Mouse (Mus musculus) hindbrain, embryonic 10.5 days (tissue): ENCODE data around the gene Syt12. TPM values are rescaled to one million over a fixed set of nuclear protein-coding genes. Genes with fewer than 3 reads are reported as not detected.

Source experiments
- DNase-seq: peaks from one replicate; pipeline ENCODE4 v3.0.0-alpha.2; 2017; ENCODE audit warnings: low spot score
- H3K27ac ChIP-seq: fragments of 300-500 bp; sonication (generic); 2 replicates; pipeline ENCODE4 v1.5.1; 2016; ENCODE audit warnings: mild to moderate bottlenecking, moderate library complexity
- H3K27me3 ChIP-seq: fragments of 300-500 bp; sonication (generic); 2 replicates; pipeline ENCODE4 v1.6.1; 2016; ENCODE audit warnings: mild to moderate bottlenecking; ENCODE audit not compliant: poor library complexity, insufficient read depth, severe bottlenecking
- H3K36me3 ChIP-seq: fragments of 300-500 bp; sonication (generic); 2 replicates; pipeline ENCODE4 v1.6.1; 2016; ENCODE audit warnings: mild to moderate bottlenecking, moderate library complexity
- H3K4me1 ChIP-seq: fragments of 300-500 bp; sonication (generic); replicated peaks from 2 replicates; pipeline ENCODE4 v1.6.1; 2016; ENCODE audit warnings: mild to moderate bottlenecking
- H3K4me3 ChIP-seq: fragments of 300-500 bp; sonication (generic); 2 replicates; pipeline ENCODE4 v1.5.1; 2016; ENCODE audit warnings: mild to moderate bottlenecking, moderate library complexity
- H3K9me3 ChIP-seq: fragments of 300-500 bp; sonication (generic); 2 replicates; pipeline ENCODE4 v1.6.1; 2016; ENCODE audit warnings: mild to moderate bottlenecking, moderate library complexity
- WGBS: fragments of 180-500 bp; shearing (Covaris S2); methylation state at CpG from one replicate; pipeline ENCODE4 v1.1.7; 2016; 5-methylcytosine and 5-hydroxymethylcytosine counted together
- polyA plus RNA-seq: library from polyadenylated mRNA; unstranded; fragments of >200 nt; fragmentation: Nextera tagmentation; extraction: Ambion mirVana; gene quantifications from 2 replicates; pipeline ENCODE4 v1.2.1, GENCODE M21; 2016

The Syt12 gene
- polyA plus RNA-seq, 1 experiment from 2014 or later = 1.2 TPM

DNA sequence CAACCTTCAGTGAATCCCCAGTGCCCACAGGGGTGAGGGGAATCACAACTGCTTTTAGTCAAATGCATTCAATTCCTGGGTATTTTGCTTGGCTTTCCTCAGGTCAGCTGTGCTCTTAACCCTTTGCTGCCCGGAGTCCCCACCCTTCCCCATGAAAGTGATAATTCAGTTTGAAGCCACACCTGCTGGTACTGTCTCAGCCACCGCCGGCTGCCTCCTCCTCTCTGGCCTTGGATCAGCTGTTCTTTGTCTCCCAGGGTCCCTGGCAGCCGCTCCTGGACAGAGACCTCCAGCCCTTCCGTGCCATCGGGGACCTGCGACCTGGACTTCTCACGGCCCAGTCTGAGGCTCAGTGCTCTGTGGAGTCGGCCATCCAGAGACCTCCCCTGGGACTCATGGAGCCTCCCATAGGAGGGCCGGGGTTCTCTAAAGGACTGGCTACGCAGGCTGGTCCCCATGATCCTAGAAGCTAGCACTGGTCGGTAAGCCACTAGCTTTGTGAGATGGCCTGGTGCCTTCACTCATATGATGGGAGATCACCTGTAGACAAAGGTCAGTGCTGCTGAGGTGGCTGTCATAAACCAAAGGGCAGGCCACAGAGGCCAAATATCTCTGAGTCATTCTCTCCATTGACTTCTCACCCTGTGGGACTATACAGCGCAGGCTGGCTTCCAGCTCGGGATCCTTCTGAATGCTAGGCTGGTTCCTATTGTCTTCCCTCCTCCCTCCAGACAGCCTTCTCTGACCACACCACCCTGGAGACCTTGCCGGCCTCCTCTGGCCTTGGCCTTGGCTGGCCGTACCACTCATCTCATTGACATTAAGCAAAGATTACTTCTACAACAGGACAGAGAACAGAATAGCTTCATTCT, 21.1 kb upstream of the Syt12 start, which contains the start of gene 2010003K11Rik:
Gene 2010003K11Rik, minus strand, starts transcription at position 522 of the 872 bp plus-strand sequence.
- Histone ChIP-seq H3K27ac (peak within 1 kb of the TSS; percentile 53; the same call in 1 of the 2 replicates), H3K9me3 (no peaks in the 10 kb centered on the region), H3K36me3 (no peaks in the 10 kb centered on the region), H3K4me3 (no peak within 1 kb of the TSS), H3K27me3 (no peaks in the 10 kb centered on the region), H3K4me1 (peaks cover 18% of the 10 kb centered on the region)
- WGBS = 57% methylated on average over 16 of the region's 16 CpGs
- DNase-seq = no peak

DNA sequence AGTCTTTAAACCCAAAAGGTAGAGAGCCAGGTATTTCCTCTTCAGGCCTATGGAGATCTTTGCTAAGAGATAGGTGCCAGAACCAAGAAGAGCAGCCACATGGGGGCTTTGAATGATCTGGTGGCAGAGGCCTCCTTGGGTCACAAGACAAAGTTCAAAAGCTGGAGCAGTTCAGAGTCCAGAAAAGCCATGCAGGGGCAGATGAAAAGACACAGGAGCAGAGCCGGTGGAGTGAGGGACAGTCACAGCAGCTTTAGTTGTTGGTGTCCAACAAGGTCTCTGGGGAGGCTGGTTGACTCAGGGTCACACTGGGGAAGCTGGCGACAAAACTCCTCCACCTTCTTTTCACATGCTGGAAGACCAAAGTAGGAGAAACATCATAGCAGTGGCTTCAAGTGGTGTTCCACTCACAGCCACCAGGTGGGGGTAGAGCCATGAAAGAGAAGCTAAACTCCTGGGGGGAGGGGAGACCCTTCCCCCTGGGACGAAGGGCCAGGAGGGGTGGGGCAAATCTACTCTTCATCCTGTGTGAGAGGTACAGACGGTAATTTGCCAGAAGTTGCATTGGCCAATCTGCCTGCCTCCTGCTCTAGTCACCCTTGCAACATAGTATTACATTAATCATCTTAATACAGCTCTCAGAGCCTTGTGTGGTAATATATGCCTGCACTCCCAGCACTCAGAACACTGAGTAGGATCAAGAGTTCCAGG, 20.2 kb upstream of the Syt12 start:
- Histone ChIP-seq H3K9me3 (no peaks in the 10 kb centered on the region), H3K4me3 (no peak overlapping the region), H3K27me3 (no peaks in the 10 kb centered on the region), H3K36me3 (no peaks in the 10 kb centered on the region), H3K4me1 (peaks cover 24% of the 10 kb centered on the region), H3K27ac (0 out of 2 replicates have a peak overlapping the region, but pooled peaks have one; percentile 53)
- peak; percentile 82 for DNase-seq
- 3% methylated on average over 4 of the region's 4 CpGs for WGBS

DNA sequence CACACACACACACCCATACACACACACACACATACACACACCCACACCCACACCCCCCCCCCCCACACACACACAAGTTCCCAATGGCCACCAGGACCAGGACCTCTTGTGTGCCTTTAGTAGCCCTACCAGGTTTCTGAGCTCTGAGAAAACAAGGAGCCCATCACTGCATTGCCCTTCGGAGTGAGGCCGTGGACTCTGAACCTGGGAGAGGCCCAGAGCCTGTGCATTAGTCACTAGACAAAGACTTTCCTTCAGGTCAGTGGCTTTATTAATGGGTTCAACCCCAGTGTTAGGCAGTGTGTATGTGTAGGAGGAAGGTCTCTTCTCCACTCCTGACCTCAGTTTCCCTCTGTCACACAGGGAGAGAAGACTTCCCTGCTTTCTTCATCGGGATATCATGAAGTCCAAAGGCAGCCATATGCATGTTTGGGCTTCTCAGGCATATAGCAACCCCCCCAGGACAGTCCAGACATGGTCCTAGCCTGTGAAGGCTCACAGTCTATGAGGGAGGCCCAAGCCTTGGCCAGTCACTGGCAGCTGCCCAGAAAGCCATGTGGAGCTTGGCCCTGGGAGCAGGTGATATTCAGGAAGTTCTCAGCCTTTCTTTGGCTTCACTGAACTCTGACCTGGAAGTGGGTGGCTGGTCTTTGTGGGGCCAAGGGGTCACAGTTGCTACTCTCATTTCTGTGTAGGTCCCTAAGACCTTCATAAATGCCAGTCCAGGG, 19.5 kb upstream of the Syt12 start:
- H3K27ac ChIP-seq = no peak overlapping the region
- WGBS = 80% methylated on average over 3 of the region's 3 CpGs
- DNase-seq = no peak
- peaks cover 24% of the 10 kb centered on the region for H3K4me1 ChIP-seq
- H3K27me3 ChIP-seq = no peaks in the 10 kb centered on the region
- no peaks in the 10 kb centered on the region for H3K9me3 ChIP-seq
- H3K4me3 ChIP-seq = no peak overlapping the region
- H3K36me3 ChIP-seq = no peaks in the 10 kb centered on the region

DNA sequence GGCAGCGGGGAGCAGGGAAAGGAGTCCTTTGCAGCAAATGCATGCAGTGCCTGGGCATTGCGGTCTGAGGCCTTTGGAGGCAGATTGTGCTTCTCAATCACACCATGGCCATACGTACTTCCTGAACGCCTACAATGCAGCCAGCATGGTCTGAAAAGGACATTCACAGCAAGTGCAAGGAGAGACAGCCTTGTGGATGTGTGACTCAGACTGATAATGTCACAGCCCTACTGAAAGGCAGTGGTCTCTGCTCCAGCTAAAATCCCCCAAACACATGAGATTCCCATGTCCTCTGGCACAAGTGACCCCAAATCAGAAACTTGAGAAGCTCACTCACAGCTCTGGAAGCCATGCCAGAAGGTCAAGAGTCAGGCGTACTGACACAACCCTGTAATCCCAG, 18.6 kb upstream of the Syt12 start:
- no peaks in the 10 kb centered on the region for H3K36me3 ChIP-seq
- peaks cover 24% of the 10 kb centered on the region for H3K4me1 ChIP-seq
- no peaks in the 10 kb centered on the region for H3K27me3 ChIP-seq
- no peak overlapping the region for H3K27ac ChIP-seq
- WGBS = 81% methylated on average over 5 of the region's 5 CpGs
- no peak for DNase-seq
- H3K9me3 ChIP-seq = no peaks in the 10 kb centered on the region
- no peak overlapping the region for H3K4me3 ChIP-seq

DNA sequence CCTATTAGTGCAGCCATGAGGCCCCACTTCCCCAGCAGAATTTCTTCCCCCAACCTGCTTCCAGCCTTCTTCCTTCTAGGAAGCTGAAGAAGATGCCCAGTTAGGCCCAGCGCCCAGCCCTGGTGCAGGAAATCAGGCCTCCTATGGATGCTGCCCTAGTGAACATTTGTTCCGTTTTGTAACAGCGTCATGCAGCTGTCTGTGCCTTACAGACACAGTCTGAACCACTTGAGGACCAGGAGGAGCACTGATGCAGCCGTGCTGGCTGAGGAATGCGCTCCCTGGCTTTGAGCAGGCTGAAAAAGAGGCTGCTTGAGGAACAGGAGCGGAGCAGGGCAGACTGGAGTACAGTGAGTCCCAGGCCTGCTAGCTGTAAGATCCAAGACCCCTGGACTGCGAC, 17.5 kb upstream of the Syt12 start:
- no peak for DNase-seq
- H3K9me3 ChIP-seq = no peaks in the 10 kb centered on the region
- WGBS = 81% methylated on average over 7 of the region's 7 CpGs
- no peak overlapping the region for H3K4me3 ChIP-seq
- no peaks in the 10 kb centered on the region for H3K27me3 ChIP-seq
- H3K4me1 ChIP-seq = peaks cover 24% of the 10 kb centered on the region
- no peaks in the 10 kb centered on the region for H3K36me3 ChIP-seq
- peak overlapping the region; percentile 35; the same call in 1 of the 2 replicates for H3K27ac ChIP-seq

DNA sequence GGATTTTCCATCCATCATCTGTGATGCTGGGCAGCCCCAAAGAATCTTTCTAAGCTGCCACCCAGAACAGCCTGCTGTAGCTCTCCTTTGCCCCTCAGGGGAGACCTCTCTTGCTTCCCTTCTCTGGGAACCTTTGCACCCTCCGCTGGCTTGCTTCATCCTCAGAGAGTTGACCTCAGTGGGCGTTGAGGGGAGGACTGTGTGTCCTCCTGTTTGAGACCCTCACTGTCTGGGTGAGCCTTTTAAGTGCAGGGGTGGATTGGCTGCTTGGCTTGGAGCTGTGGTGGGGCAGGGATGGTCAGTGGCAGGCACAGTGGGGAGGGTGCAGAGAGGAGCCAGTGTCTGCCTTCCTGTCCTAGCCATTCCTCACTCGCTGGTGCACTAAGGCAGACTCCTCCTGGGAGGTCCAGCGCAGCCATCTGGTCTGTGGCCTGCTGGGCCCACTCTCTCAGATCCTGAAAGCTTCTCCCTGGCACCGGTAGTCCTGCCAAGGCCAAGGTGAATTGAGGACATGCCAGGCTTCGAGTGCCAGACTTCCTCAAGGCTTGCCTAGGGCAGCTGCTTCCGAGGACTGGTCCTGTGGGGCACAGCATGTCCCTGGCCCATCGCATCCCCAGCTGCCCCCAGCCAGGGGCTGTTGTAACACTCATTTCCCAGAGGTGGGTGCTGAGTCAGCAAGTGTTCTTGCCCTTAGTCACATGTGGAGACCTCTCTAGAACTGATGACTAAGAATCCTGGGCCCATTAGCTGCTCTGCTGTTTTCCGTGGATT, 15.5 kb upstream of the Syt12 start:
- no peak for DNase-seq
- no peak overlapping the region for H3K4me3 ChIP-seq
- H3K36me3 ChIP-seq = no peaks in the 10 kb centered on the region
- no peaks in the 10 kb centered on the region for H3K27me3 ChIP-seq
- 61% methylated on average over 9 of the region's 9 CpGs for WGBS
- H3K4me1 ChIP-seq = peaks cover 14% of the 10 kb centered on the region
- H3K27ac ChIP-seq = no peak overlapping the region
- no peaks in the 10 kb centered on the region for H3K9me3 ChIP-seq

DNA sequence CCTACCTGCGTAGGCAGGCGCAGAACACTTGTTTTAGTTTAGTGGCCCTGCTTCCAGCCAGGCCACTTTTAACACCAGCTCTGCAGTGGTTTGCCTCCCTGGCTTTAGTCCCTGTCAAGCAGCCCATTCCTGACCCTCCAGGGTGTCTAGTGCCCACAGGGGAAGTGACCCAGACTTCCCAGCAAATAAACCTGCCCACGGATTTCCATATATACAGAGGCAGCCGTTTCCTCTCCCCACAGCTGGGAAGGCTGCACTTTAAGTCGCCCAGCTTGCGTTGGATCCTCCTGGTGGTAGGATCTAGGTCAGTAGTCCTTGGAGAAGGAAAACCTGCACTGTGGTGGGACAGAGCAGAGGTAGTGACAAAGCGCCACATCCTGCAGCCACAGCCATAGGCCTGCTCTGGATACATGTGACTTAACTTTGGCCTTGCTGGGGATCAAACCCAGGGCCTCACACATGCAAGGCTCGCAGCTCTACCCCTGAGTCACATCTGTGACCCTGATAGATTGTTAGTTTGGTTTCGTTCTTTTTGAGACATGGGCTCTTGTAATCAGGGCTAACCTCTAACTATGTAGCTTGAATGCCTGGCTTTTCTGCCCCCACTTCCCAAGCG, 13.9 kb upstream of the Syt12 start:
- peaks cover 6% of the 10 kb centered on the region for H3K4me1 ChIP-seq
- H3K36me3 ChIP-seq = no peaks in the 10 kb centered on the region
- 70% methylated on average over 10 of the region's 10 CpGs for WGBS
- no peaks in the 10 kb centered on the region for H3K27me3 ChIP-seq
- H3K9me3 ChIP-seq = no peaks in the 10 kb centered on the region
- no peak overlapping the region for H3K4me3 ChIP-seq
- H3K27ac ChIP-seq = peak overlapping the region; percentile 56
- no peak for DNase-seq

DNA sequence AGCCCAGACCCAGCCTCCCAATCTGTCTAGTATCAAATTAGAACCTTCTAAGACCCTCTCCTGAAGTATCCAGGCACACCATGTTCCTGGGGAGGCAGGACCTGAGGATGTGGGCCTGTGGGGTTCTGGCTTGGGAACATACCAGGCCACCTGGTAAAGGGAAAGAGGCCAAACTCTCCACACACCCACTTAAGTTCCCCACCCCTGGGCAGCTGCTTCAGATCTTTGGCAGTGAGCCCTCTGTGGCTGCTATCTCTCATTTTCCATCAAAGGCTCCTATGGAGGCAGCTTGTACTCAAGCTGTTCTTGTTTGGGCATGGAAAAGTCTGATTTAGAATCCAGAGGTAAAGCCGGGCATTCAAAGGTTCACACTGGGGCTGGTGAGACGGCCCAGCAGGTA, 10.6 kb upstream of the Syt12 start:
- no peaks in the 10 kb centered on the region for H3K9me3 ChIP-seq
- H3K4me3 ChIP-seq = no peak overlapping the region
- peaks cover 11% of the 10 kb centered on the region for H3K4me1 ChIP-seq
- WGBS = 78% methylated on average over 2 of the region's 2 CpGs
- no peak for DNase-seq
- no peak overlapping the region for H3K27ac ChIP-seq
- H3K36me3 ChIP-seq = no peaks in the 10 kb centered on the region
- no peaks in the 10 kb centered on the region for H3K27me3 ChIP-seq

DNA sequence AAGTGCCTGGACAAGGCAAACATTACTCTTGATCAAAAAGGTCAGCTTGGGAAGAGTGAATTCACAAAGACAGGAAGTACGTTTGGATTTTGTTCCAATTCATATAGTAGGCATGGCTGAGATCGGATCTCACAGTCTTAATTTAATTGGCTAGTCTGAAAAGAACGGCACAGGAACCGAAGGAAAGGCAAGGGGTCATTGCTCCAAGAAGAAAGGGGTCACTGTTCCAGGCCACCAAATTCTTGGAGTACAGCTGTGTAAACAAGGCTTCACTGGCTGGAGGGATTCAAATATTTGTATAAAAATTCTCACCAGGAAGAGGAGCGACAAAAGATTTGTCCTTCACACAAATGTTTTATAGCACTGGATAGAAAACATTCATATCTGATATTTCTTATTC, 7.8 kb upstream of the Syt12 start:
- H3K27me3 ChIP-seq = no peaks in the 10 kb centered on the region; the same call in 1 of the 2 replicates
- H3K27ac ChIP-seq = no peak overlapping the region
- 37% methylated on average over 5 of the region's 5 CpGs for WGBS
- peaks cover 7% of the 10 kb centered on the region for H3K4me1 ChIP-seq
- DNase-seq = no peak
- H3K4me3 ChIP-seq = no peak overlapping the region
- no peaks in the 10 kb centered on the region for H3K36me3 ChIP-seq
- H3K9me3 ChIP-seq = no peaks in the 10 kb centered on the region

DNA sequence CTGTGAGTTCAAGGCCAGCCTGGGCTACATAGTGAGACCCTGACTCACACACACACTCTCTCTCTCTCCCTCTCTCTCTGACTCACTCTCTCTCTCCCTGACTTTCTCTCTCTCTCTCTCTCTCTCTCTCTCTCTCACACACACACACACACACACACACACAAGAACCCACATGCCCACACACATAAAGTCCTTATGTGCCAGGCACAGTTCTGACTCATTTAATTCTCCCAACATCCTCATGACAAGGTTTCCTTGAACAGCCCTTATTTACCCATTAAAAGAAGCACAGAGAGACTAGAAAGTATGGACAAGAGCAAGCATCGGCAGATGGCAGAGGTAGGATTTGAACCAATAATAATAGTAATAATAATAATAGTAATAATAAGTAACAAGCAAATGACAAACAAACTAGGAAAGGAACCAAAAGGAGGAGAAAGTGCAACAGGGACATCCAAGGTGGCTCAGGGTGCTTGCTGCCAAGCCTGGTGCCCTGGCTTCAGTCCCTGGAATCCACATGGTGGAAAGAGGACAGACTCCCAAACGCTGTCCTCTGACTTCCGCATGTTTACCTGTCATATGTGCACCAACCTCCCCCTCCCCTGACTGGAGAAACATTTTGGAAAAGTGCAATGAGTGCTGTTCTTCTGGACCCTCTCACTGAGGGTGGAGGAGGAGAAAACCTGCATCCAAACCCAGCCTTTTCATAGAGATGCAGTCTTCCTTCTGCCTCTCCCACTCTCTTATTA, 5.0 kb upstream of the Syt12 start:
- no peak overlapping the region for H3K27ac ChIP-seq
- H3K36me3 ChIP-seq = no peaks in the 10 kb centered on the region
- peaks cover 17% of the 10 kb centered on the region for H3K27me3 ChIP-seq
- no peaks in the 10 kb centered on the region for H3K9me3 ChIP-seq
- 92% methylated on average over 3 of the region's 3 CpGs for WGBS
- H3K4me3 ChIP-seq = no peak overlapping the region
- no peak for DNase-seq
- peaks cover 7% of the 10 kb centered on the region for H3K4me1 ChIP-seq

DNA sequence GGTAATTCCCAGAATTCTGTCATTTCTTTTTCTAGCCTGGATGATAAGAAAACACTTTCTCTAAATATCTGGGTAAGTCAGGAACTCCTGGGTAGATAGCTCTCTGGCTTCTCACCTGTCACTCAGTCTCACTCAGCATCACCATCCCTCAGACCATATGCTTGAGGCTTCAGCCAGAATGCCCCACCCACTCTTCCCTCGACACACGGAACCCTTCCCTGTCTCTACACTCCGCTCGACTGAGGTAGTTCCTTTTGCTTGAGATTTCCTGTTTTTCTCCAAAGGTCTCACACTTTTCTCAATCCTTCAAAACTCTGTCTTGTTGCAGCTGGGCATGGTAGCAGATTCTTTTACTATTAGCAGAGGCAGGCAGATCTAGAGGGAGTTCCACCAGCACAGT, 4.1 kb upstream of the Syt12 start:
- no peaks in the 10 kb centered on the region for H3K9me3 ChIP-seq
- no peak overlapping the region for H3K27ac ChIP-seq
- H3K36me3 ChIP-seq = no peaks in the 10 kb centered on the region
- 54% methylated on average over 4 of the region's 4 CpGs for WGBS
- H3K4me1 ChIP-seq = peaks cover 17% of the 10 kb centered on the region
- peaks cover 27% of the 10 kb centered on the region for H3K27me3 ChIP-seq
- DNase-seq = no peak
- no peak overlapping the region for H3K4me3 ChIP-seq
